Mouse (Mus musculus) kidney, postnatal 14 days (tissue): ENCODE measurements around the gene Olfm4.

Source experiments
- DNase-seq: peaks from one replicate; pipeline ENCODE4 v3.0.0; 2022; ENCODE audit warnings: mixed read lengths

Olfm4 gene

DNA sequence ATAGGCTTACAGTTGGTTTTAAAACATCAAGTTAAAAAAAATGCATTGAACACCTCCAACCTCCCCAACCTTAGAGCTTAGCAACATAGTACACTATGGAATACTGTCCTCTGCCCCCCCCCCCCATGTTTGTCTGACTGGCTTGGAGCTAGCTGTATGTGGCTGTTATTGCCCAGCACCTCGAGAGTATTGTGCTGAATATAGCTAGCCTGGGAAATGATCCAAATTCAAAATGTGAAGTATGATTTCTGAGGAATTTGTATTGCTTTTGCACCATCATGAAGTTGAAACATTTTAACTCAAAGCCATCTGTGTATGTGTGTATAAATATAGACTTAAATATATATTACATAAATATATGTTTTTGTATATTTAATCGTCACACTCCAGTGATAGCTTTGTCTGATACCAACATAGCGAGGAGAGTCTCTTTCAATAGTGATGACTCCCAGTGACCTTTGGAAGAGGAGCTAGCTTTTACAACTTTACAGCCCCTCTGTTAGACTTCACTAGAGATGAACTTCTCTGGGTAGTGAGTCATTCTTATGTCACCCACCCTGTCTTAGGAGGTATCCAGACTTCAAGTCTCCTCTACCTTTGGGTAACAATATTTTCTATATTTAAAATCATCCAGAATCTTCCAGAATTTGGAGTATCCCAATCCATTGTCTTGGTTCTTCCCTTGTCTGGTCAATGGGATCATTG is 45.6 kb downstream of the Olfm4 start:
- no peak for DNase-seq

GRCm38 (mm10) chr14:80039645-80040272 is 55.9 kb downstream of the Olfm4 start:
- peak; percentile 48 for DNase-seq

GRCm38 (mm10) chr14:80046104-80046734 is 62.3 kb downstream of the Olfm4 start:
- DNase-seq, result peak; percentile 52

DNA sequence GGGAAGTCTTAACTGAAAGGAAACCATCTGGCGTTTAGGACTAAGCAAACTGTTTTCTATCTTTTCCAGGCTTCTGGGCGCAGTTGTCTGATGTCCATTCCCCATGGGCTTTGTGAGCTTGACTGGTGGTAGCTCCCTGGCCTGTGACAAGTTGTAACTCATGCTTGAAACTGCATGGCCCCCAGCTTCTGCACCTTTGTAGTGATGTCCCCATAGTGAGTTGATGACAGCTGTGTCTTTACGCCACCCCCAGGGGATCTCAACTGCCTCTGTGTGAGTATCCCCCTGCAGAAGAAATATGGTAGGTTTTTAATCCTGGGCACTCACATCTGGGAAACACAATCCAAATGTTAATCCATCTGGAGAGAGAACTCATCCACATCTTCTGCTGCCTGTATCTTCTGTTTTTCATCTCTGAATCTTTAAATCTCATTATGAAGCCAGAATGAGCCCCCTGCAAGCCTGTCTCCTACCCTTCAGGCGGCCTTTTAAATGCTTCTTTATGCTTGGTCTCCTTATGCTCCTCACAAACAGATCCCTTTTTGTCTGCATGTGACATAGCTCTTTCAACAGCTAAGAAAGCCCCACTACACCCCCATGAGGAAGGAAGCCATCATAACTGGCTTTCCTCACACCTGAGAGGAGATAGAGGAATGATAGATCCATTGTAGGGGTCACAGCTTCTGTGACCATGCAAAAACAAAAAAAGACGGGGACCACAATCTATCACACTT is 63.7 kb downstream of the Olfm4 start:
- DNase-seq, result no peak

GRCm38 (mm10) chr14:80055725-80056124 is 71.8 kb downstream of the Olfm4 start:
- no peak for DNase-seq

DNA sequence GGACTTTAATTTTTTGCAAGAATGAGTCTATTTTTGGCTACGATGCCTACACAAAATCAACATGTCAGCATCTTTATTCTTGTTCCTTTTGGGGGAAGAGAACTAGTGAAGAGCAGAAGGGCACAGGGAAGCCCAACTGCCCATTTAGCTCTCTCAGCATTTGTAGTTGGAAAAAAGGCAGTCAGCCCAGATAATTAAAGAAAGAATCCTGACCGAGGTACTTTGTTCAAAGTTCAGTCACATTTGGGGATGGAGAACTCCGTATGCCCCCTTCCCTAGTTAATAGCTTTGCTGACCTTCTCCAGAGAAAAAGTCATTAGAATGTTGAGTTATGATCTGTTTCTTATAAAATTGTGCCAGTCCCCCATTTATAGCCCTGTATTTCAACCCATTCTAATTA is 77.8 kb downstream of the Olfm4 start:
- DNase-seq, result no peak

DNA sequence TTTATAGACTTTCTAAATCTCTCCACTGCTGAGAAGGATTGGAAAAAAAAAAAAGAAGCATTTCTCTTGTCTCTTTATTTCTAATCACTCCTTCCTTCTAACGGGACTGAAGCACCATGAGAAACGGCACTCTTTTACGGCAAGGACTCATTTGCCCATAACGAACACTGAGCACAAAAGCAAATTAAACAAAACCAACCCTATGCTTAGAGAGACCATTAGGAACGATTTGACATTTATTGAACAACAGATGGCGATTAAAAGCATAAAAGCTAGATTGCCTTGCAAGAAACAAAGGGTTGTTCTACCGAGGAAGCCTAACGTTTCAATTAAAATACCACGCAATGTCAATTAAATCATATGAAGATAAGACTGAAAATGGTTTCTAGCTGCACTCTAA is 79.0 kb downstream of the Olfm4 start:
- no peak for DNase-seq

DNA sequence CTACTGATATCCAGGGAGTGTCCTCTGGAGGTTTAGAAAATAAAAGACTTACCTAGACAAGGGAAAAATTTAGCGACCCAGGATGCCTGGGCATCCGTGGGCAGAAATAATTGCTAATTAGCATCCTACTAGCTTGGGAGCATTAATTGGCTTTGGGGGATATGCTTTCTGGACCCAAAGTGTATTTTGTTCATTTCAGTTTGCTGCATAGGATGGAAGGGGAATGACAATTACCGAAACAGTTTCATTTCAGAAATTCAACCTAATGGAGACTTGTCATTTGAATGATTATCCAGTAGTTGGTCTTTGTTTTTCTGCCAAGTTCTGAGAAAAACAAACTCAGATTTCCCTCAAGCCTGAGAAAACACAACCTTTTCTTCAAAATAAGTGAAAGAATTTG is 86.7 kb downstream of the Olfm4 start:
- no peak for DNase-seq
